Mouse (Mus musculus) adipose tissue, adult 10 weeks (tissue): ENCODE results near the gene Stat5b. TPM values are rescaled to one million over a fixed set of nuclear protein-coding genes. Genes with fewer than 3 reads are reported as not detected.

Experiments
- polyA plus RNA-seq: library from polyadenylated mRNA; stranded (reverse); fragments of 350-450 nt; fragmentation: Illumina TruSeq; extraction: RNeasy Lipid Tissue Mini Kit (QIAGEN cat#74804); gene quantifications from one replicate; pipeline ENCODE4 v1.2.3, GENCODE M21; 2014; ENCODE audit warnings: low read depth, low replicate concordance

Gene Stat5b
- polyA plus RNA-seq, result 23.3 TPM

GRCm38 (mm10) chr11:100850038-100850777 lies at the start of gene Stat5b:
Gene Stat5b (minus strand): TSS chr11:100850724.

GRCm38 (mm10) chr11:100858935-100859578 lies 8.5 kb upstream of the Stat5b start, which contains the start of gene Stat5a:
Gene Stat5a (plus strand): TSS chr11:100859351.

GRCm38 (mm10) chr11:100770646-100771408 lies 79.7 kb downstream of the Stat5b start, which contains the start of gene Ghdc:
Gene Ghdc (minus strand): TSS chr11:100770957.

GRCm38 (mm10) chr11:100762831-100763230 lies 87.7 kb downstream of the Stat5b start, which contains the start of gene Hcrt:
Gene Hcrt (minus strand): TSS chr11:100762931.

GRCm38 (mm10) chr11:100759611-100760233 lies 90.8 kb downstream of the Stat5b start, which contains the start of gene Kcnh4:
Gene Kcnh4 (minus strand): TSS chr11:100759942.

GRCm38 (mm10) chr11:100738066-100738604 lies 112.4 kb downstream of the Stat5b start, which contains the start of gene Rab5c:
Gene Rab5c (minus strand): TSS chr11:100738215.

Other genes starting within 250 kb of the Stat5b start
- gene Nkiras2, start 231.5 kb downstream of the Stat5b start, polyA plus RNA-seq, result 36.0 TPM
- 171 TPM for gene Dnajc7, start 230.6 kb downstream of the Stat5b start, polyA plus RNA-seq
- gene Zfp385c, start 158.3 kb downstream of the Stat5b start, polyA plus RNA-seq, result 0.17 TPM
- 4.3 TPM for gene Dhx58, start 146.5 kb downstream of the Stat5b start, polyA plus RNA-seq
- 20.7 TPM for gene Kat2a, start 138.3 kb downstream of the Stat5b start, polyA plus RNA-seq
- gene Hspb9, start 136.9 kb downstream of the Stat5b start, polyA plus RNA-seq, result 32.9 TPM
- gene Rab5c, start 112.5 kb downstream of the Stat5b start, polyA plus RNA-seq, result 132 TPM
- gene Kcnh4, start 90.8 kb downstream of the Stat5b start, polyA plus RNA-seq, result 0.60 TPM
- not detected for gene Hcrt, start 87.8 kb downstream of the Stat5b start, polyA plus RNA-seq
- gene Ghdc, start 79.8 kb downstream of the Stat5b start, polyA plus RNA-seq, result 16.4 TPM
- gene Stat5a, start 8.6 kb upstream of the Stat5b start, polyA plus RNA-seq, result 31.5 TPM
- 70.6 TPM for gene Stat3, start 88.8 kb upstream of the Stat5b start, polyA plus RNA-seq
- gene Cavin1, start 120.2 kb upstream of the Stat5b start, polyA plus RNA-seq, result 278 TPM
- 100 TPM for gene Atp6v0a1, start 158.7 kb upstream of the Stat5b start, polyA plus RNA-seq
- 34.9 TPM for gene Naglu, start 219.3 kb upstream of the Stat5b start, polyA plus RNA-seq
- gene Hsd17b1, start 227.7 kb upstream of the Stat5b start, polyA plus RNA-seq, result 0.62 TPM
- gene Coasy, start 231.8 kb upstream of the Stat5b start, polyA plus RNA-seq, result 35.8 TPM
- gene Mlx, start 236.6 kb upstream of the Stat5b start, polyA plus RNA-seq, result 33.4 TPM
- gene Psmc3ip, start 244.7 kb upstream of the Stat5b start, polyA plus RNA-seq, result 8.3 TPM